Mouse (Mus musculus) C3H10T1/2 (cell line): Measurements from ENCODE around the gene Htr3b. TPM values are rescaled to one million over a fixed set of nuclear protein-coding genes. Genes with fewer than 3 reads are reported as not detected.

ENCODE experiments used
- polyA plus RNA-seq, 2 experiments: library from polyadenylated mRNA; unstranded; fragments of >200 nt; fragmentation: generic; extraction: Trizol; gene quantifications; one replicate each; pipeline ENCODE4 v1.2.1; 2012; ENCODE audit warnings: missing spikeins in 2 of 2

The Htr3b gene
- not detected for polyA plus RNA-seq

GRCm38 (mm10) chr9:48964587-48965040, at the start of gene Htr3b:
Gene Htr3b, minus strand, starts transcription at chr9:48964990.

DNA sequence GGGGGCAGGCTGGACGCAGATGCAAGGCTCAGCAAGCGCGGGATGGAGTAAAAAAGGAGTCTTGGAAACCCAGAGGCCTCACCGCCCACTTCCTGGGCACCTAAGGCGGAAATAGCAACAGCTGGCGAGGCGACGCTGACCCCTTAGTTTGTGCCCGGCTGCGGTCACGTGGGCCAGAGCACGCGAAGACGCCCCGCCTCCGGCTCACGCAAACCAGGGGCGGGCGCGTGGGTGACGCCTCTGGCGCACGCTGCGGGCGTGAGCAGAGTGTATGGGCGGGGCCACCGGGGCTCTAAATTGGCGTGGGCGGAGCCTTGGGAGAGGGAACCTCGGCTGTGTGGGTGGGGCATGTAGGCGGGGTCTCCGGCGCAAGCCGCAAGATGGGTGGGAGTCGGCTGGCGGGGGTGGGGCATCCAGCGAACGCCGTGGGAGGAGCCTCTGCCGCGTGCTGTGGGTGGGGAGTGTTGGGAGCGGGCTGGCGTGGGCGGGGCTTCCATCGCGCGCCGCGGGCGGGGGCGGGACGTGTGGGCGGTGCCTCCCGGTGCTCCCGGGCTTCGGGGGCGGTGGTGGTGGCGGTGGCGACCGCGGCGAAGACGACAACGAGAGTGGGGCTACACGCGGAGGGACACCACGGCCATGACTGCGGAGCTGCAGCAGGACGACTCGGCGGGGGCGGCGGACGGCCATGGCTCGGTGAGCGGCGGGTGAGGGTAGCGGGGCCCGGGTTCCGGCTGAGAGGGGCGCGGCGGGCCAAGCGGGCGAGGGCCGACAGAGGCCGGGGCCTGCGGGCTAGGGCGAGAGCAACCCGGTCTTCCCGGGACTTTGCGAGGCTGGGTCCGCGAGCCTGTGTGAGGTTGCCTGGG, 20.3 kb upstream of the Htr3b start, which contains the start of gene Usp28:
Gene Usp28, plus strand, starts transcription at position 531 of the 863 bp plus-strand sequence.

GRCm38 (mm10) chr9:48910885-48911537, 53.8 kb downstream of the Htr3b start, which contains the start of gene Htr3a:
Gene Htr3a, minus strand, starts transcription at chr9:48911099.

Other genes starting within 250 kb of the Htr3b start
- under 1 TPM in 1 of 2 experiments, not detected in 1; 0.02 TPM for gene Zbtb16, start 128.8 kb downstream of the Htr3b start, polyA plus RNA-seq
- gene Htr3a, start 53.9 kb downstream of the Htr3b start, polyA plus RNA-seq: not detected
- 1 to 10 TPM in 1 of 2 experiments, under 1 TPM in 1; 0.94 to 7.0 TPM for gene Usp28, start 20.4 kb upstream of the Htr3b start, polyA plus RNA-seq
- gene Zw10, start 90.6 kb upstream of the Htr3b start, polyA plus RNA-seq: 1 to 10 TPM; 3.7 to 8.5 TPM
- under 1 TPM in 1 of 2 experiments, not detected in 1; 0.02 TPM for gene Tmprss5, start 116.3 kb upstream of the Htr3b start, polyA plus RNA-seq